Mouse (Mus musculus) midbrain, postnatal 0 days (tissue): Measurements from ENCODE around the gene Hpca. TPM values are rescaled to one million over a fixed set of nuclear protein-coding genes. Genes with fewer than 3 reads are reported as not detected.

Experiments
- ATAC-seq: fragments of 200-750 bp; cut with Nextera tagmentation; 2 replicates; pipeline ENCODE4 v1.8.0; 2017; ENCODE audit warnings: moderate number of reproducible peaks, mild to moderate bottlenecking, moderate TSS enrichment, moderate library complexity; ENCODE audit not compliant: low FRiP score
- DNase-seq: peaks from one replicate; pipeline ENCODE4 v3.0.0-alpha.2; 2015; ENCODE audit warnings: low spot score
- H3K27ac ChIP-seq: fragments of 300-500 bp; sonication (generic); 2 replicates; pipeline ENCODE4 v1.5.1; 2014; ENCODE audit warnings: low read depth, mild to moderate bottlenecking, low read length, mixed read lengths
- H3K27me3 ChIP-seq: fragments of 300-500 bp; sonication (generic); 2 replicates; pipeline ENCODE4 v1.6.1; 2014; ENCODE audit warnings: low read length, control low read depth, mixed read lengths; ENCODE audit not compliant: insufficient read depth
- H3K36me3 ChIP-seq: fragments of 300-500 bp; sonication (generic); 2 replicates; pipeline ENCODE4 v1.6.1; 2014; ENCODE audit warnings: low read length, control low read depth, mixed read lengths; ENCODE audit not compliant: insufficient read depth
- H3K4me1 ChIP-seq: fragments of 300-500 bp; sonication (generic); 2 replicates; pipeline ENCODE4 v1.6.1; 2014; ENCODE audit warnings: mild to moderate bottlenecking, control low read depth, antibody characterized with exemption, low read length, mixed read lengths; ENCODE audit not compliant: insufficient read depth
- H3K4me2 ChIP-seq: fragments of 300-500 bp; sonication (generic); 2 replicates; pipeline ENCODE4 v1.6.1; 2014; ENCODE audit warnings: low read depth, mild to moderate bottlenecking, low read length, mixed read lengths; ENCODE audit not compliant: poor library complexity, severe bottlenecking
- H3K4me3 ChIP-seq: fragments of 300-500 bp; sonication (generic); 2 replicates; pipeline ENCODE4 v1.5.1; 2014; ENCODE audit warnings: low read depth, mild to moderate bottlenecking, low read length, moderate library complexity
- H3K9ac ChIP-seq: fragments of 300-500 bp; sonication (generic); replicated peaks from 2 replicates; pipeline ENCODE4 v1.6.1; 2014; ENCODE audit warnings: mild to moderate bottlenecking, low read length, moderate library complexity, mixed read lengths; ENCODE audit not compliant: poor library complexity, severe bottlenecking
- H3K9me3 ChIP-seq: fragments of 300-500 bp; sonication (generic); 2 replicates; pipeline ENCODE4 v1.6.1; 2016; ENCODE audit warnings: low read length, control low read depth
- CTCF ChIP-seq: IDR thresholded peaks from 2 replicates; pipeline ENCODE4 v1.5.1; 2016; ENCODE audit warnings: antibody characterized with exemption, mild to moderate bottlenecking
- WGBS: fragments of 180-500 bp; shearing (Covaris S2); extraction: QIAGEN DNeasy Blood & Tissue Kit; methylation state at CpG from one replicate; pipeline ENCODE4 v1.1.7; 2014; 5-methylcytosine and 5-hydroxymethylcytosine counted together
- polyA plus RNA-seq: library from polyadenylated mRNA; unstranded; fragments of >200 nt; fragmentation: Nextera tagmentation; extraction: Ambion mirVana; gene quantifications from 2 replicates; pipeline ENCODE4 v1.2.1, GENCODE M21; 2015
- total RNA-seq: library from RNA; depleted of rRNA; stranded (reverse); fragments of >200 nt; gene quantifications from 2 replicates; pipeline ENCODE4 v1.2.3, GENCODE M21; 2014

Gene Hpca
- total and polyA plus RNA-seq, 2 experiments from 2014 or later = 217 to 292 TPM

DNA sequence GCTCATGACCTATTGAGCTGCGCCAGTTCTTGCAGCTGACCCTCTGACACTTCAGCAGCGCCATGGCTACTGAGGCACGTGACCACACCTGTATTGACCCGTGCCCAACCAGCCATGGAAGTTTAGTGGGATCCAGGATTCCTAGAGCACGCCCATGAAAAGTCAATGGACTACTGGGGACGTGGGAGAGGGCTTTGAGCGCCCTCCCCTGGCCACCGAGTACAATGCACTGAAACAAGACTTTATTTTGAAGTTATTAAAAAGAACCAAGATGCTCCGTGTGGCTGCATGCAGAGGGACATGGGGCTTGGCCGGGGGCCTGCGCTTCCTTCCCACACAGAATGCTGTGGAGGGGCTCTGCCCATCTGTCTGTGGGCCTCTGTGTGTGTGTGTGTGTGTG lies 10.5 kb downstream of the Hpca start:
- H3K4me1 ChIP-seq = no peaks in the 10 kb centered on the region
- peak; percentile 64 for TF ChIP-seq CTCF
- 63% methylated on average over 11 of the region's 11 CpGs for WGBS
- no peak overlapping the region for H3K27ac ChIP-seq
- no peak overlapping the region for H3K9ac ChIP-seq
- peaks cover 7% of the 10 kb centered on the region for H3K27me3 ChIP-seq
- 0 out of 2 replicates have a peak, but pooled peaks cover 3% of the 10 kb centered on the region for H3K36me3 ChIP-seq
- no peak overlapping the region for H3K4me2 ChIP-seq
- H3K4me3 ChIP-seq = no peak overlapping the region
- H3K9me3 ChIP-seq = no peaks in the 10 kb centered on the region
- ATAC-seq (no peak), DNase-seq (peak; percentile 42)

DNA sequence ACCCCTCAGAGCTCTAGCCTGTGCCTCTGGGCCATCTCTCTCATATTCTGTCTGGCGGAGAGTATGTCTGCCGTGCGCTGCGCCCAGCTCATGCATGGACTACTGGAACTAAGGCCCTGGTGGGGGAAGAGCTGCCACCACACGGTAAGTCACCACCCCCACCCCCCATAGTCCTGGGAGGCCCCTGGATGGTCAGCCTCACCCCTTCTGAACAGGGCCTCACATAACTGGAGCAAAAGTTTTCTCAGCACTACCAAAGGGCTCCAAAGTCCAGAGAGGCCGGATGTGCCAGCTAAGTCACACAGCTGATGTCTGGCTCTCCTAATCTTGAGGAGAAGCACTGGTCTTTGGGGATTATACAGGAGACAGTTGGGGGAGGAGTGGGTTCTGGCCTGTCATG lies 11.0 kb downstream of the Hpca start:
- no peaks in the 10 kb centered on the region for H3K9me3 ChIP-seq
- WGBS = 87% methylated on average over 6 of the region's 6 CpGs
- ATAC-seq (no peak), DNase-seq (no peak)
- no peak for TF ChIP-seq CTCF
- H3K4me3 ChIP-seq = no peak overlapping the region
- H3K27me3 ChIP-seq = peaks cover 13% of the 10 kb centered on the region
- H3K9ac ChIP-seq = no peak overlapping the region
- H3K4me1 ChIP-seq = no peaks in the 10 kb centered on the region
- no peak overlapping the region for H3K27ac ChIP-seq
- H3K36me3 ChIP-seq = 0 out of 2 replicates have a peak, but pooled peaks cover 3% of the 10 kb centered on the region
- H3K4me2 ChIP-seq = no peak overlapping the region

DNA sequence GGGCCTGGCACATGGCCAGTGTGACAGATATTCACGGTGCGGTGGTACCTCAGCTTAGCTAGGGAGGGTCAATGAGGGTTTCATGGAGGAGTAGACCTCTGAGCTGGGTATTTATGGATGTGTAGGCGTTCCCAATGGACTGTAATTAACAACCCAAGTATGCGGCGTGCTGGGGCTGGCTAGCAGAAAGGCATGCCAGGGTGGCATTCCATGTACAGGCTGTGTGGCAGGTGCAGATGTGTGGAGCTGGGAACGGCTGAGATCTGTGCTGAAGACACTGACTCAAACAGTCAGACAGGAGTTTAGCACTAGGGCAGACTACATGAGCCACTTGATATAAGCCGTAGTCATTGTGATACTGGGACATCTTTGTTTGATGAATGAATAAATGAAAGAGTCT lies 13.2 kb downstream of the Hpca start:
- WGBS = 81% methylated on average over 7 of the region's 7 CpGs
- no peak for ATAC-seq
- no peak for TF ChIP-seq CTCF

DNA sequence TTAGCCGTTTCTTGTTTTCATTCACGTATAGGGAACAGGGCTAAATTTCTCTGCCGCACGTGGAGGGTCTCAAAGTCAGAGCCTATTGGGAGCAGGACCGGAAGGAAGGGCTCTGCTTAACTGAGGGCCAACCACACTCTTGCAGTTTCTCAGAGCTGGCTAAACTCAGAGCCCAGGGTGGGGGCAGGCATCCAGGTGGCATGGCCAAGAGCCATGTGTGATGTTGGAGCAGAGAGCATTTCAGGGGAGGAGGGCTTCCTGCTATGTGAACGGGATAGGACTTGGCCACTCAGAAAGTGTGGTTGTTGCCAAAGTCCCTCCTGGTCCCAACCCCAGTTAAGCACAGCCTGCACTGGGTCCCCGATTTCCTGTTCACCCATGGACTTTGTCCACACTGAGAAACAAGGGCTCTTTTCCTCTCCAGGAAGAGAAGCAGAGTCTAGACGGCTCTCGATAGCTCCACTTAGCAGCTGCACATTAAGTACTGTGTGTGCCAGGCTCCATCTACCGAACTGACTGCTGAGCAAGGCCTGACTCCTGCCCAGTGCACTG lies 14.4 kb downstream of the Hpca start:
- Histone ChIP-seq H3K9ac (no peak overlapping the region), H3K4me1 (no peaks in the 10 kb centered on the region), H3K9me3 (no peaks in the 10 kb centered on the region), H3K4me3 (no peak overlapping the region), H3K27ac (no peak overlapping the region), H3K36me3 (0 out of 2 replicates have a peak, but pooled peaks cover 3% of the 10 kb centered on the region), H3K27me3 (peaks cover 33% of the 10 kb centered on the region), H3K4me2 (no peak overlapping the region)
- WGBS = 71% methylated on average over 10 of the region's 10 CpGs
- DNase-seq = no peak
- ATAC-seq = no peak
- no peak for TF ChIP-seq CTCF

More for the DNA sequence above, 13.2 kb downstream of the Hpca start:
- no peak for DNase-seq
- Histone ChIP-seq H3K36me3 (0 out of 2 replicates have a peak, but pooled peaks cover 3% of the 10 kb centered on the region), H3K4me2 (no peak overlapping the region), H3K9ac (no peak overlapping the region), H3K4me1 (no peaks in the 10 kb centered on the region), H3K27ac (no peak overlapping the region), H3K9me3 (no peaks in the 10 kb centered on the region), H3K4me3 (no peak overlapping the region), H3K27me3 (peaks cover 32% of the 10 kb centered on the region)

DNA sequence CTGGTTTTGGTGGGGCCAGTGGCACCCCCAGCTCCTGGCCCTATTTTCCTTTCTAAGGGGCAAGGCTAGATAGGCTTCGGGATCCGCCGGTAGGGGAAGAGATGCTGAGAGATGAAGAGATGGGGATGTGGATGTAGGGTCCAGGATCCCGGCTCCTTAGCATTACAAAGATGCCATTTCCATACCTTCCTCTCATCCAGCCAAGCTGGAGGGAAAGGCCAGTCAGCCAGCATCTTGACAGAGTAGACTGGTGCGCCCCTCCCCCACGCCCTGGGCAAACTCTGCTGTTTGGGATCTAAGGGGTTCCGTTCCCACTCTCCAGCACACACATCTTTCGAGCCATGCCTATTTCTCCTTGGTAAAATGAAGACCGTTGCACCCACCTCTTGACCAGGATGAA lies 15.8 kb downstream of the Hpca start:
- no peaks in the 10 kb centered on the region for H3K9me3 ChIP-seq
- 26% methylated on average over 9 of the region's 9 CpGs for WGBS
- H3K9ac ChIP-seq = no peak overlapping the region
- no peak for DNase-seq
- TF ChIP-seq CTCF = no peak
- H3K27ac ChIP-seq = no peak overlapping the region
- H3K27me3 ChIP-seq = peaks cover 33% of the 10 kb centered on the region
- no peaks in the 10 kb centered on the region for H3K36me3 ChIP-seq
- no peak for ATAC-seq
- H3K4me3 ChIP-seq = no peak overlapping the region; the same call in 1 of the 2 replicates
- no peaks in the 10 kb centered on the region for H3K4me1 ChIP-seq
- no peak overlapping the region for H3K4me2 ChIP-seq

DNA sequence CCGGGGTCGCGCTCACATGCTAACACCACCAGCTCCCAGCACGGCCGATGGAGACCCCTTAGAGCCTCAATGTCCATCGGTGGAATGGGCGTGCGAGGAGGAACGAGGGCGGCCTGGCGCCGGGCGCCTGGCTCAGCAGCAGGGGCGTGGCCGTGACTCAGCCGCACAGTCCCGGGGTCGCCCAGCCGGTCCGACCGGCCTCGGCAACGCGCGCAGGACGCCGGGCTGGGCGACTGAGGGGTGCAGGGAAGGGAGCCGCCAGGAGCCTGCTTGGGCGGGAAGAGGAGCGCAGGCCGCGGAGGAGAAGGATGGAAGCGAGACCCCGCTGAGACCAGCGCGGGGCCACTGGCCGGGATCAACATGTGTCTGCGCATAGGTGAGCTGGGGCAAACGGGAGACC lies 16.5 kb downstream of the Hpca start, which contains the start of gene Tmem54:
Tmem54 (plus strand) TSS at position 193 of the 400 bp plus-strand sequence.
- Histone ChIP-seq H3K27ac (no peak within 1 kb of the TSS), H3K27me3 (peaks cover 33% of the 10 kb centered on the region), H3K4me2 (peak within 1 kb of the TSS; percentile 31), H3K9me3 (no peaks in the 10 kb centered on the region), H3K36me3 (no peaks in the 10 kb centered on the region), H3K9ac (no peak within 1 kb of the TSS), H3K4me1 (no peaks in the 10 kb centered on the region), H3K4me3 (peak within 1 kb of the TSS; percentile 25; the same call in 1 of the 2 replicates)
- no peak for TF ChIP-seq CTCF
- WGBS = 3% methylated on average over 40 of the region's 40 CpGs
- DNase-seq (no peak), ATAC-seq (no peak)
